Mouse (Mus musculus) intestine, postnatal 0 days (tissue): ENCODE data around the gene Dgcr2. TPM values are rescaled to one million over a fixed set of nuclear protein-coding genes. Genes with fewer than 3 reads are reported as not detected.
A peak's percentile ranks its signal among the peaks of the same experiment; 100 is the strongest.

Source experiments
- ATAC-seq: fragments of 200-750 bp; cut with Nextera tagmentation; 2 replicates; pipeline ENCODE4 v1.8.0; 2017; ENCODE audit warnings: mild to moderate bottlenecking, moderate TSS enrichment, moderate library complexity
- H3K27ac ChIP-seq: fragments of 300-500 bp; sonication (generic); 2 replicates; pipeline ENCODE4 v1.5.1; 2014; ENCODE audit warnings: mild to moderate bottlenecking, low read depth, low read length, moderate library complexity
- H3K27me3 ChIP-seq: fragments of 300-500 bp; sonication (generic); replicated peaks from 2 replicates; pipeline ENCODE4 v1.6.1; 2014; ENCODE audit warnings: low read length, mixed read lengths; ENCODE audit not compliant: control insufficient read depth, insufficient read depth
- H3K36me3 ChIP-seq: fragments of 300-500 bp; sonication (generic); 2 replicates; pipeline ENCODE4 v1.6.1; 2014; ENCODE audit warnings: mild to moderate bottlenecking, moderate library complexity; ENCODE audit not compliant: control insufficient read depth, insufficient read depth
- H3K4me1 ChIP-seq: fragments of 300-500 bp; sonication (generic); replicated peaks from 2 replicates; pipeline ENCODE4 v1.6.1; 2014; ENCODE audit warnings: antibody characterized with exemption, low read length, mixed read lengths; ENCODE audit not compliant: control insufficient read depth, insufficient read depth
- H3K4me2 ChIP-seq: fragments of 300-500 bp; sonication (generic); replicated peaks from 2 replicates; pipeline ENCODE4 v1.6.1; 2014; ENCODE audit warnings: low read depth, mild to moderate bottlenecking, moderate library complexity
- H3K4me3 ChIP-seq: fragments of 300-500 bp; sonication (generic); 2 replicates; pipeline ENCODE4 v1.5.1; 2014; ENCODE audit warnings: low read depth, low read length
- H3K9ac ChIP-seq: fragments of 300-500 bp; sonication (generic); 2 replicates; pipeline ENCODE4 v1.6.1; 2014; ENCODE audit warnings: mild to moderate bottlenecking, low read depth, low read length
- H3K9me3 ChIP-seq: fragments of 300-500 bp; sonication (generic); 2 replicates; pipeline ENCODE4 v1.6.1; 2016; ENCODE audit warnings: mixed run types; ENCODE audit not compliant: control insufficient read depth
- CTCF ChIP-seq: sonication (generic); IDR thresholded peaks from 2 replicates; pipeline ENCODE4 v1.5.1; 2016; ENCODE audit warnings: low read depth, mild to moderate bottlenecking, control low read depth, antibody characterized with exemption, moderate library complexity
- WGBS: fragments of 180-500 bp; shearing (Covaris S2); extraction: QIAGEN DNeasy Blood & Tissue Kit; methylation state at CpG from one replicate; pipeline ENCODE4 v1.1.7; 2014; 5-methylcytosine and 5-hydroxymethylcytosine counted together
- polyA plus RNA-seq: library from polyadenylated mRNA; unstranded; fragments of >200 nt; fragmentation: Nextera tagmentation; extraction: Ambion mirVana; gene quantifications from 2 replicates; pipeline ENCODE4 v1.2.1, GENCODE M21; 2015

Dgcr2 gene
- 35.0 and 35.3 TPM in 2 replicates for polyA plus RNA-seq

GRCm38 (mm10) chr16:17898462-17898861, at the start of gene Dgcr2, which contains the start of gene Tssk2:
Dgcr2 (minus strand) TSS chr16:17898562.
Tssk2 (plus strand) TSS chr16:17898637.
- ATAC-seq: no peak
- no peak for TF ChIP-seq CTCF
- no peaks in the 10 kb centered on the region for H3K4me1 ChIP-seq
- peaks cover 38% of the 10 kb centered on the region for H3K36me3 ChIP-seq
- H3K9ac ChIP-seq: no peak within 1 kb of the TSS
- no peaks in the 10 kb centered on the region for H3K9me3 ChIP-seq
- no peak within 1 kb of the TSS for H3K4me3 ChIP-seq
- H3K27me3 ChIP-seq: no peaks in the 10 kb centered on the region
- H3K27ac ChIP-seq: no peak within 1 kb of the TSS
- H3K4me2 ChIP-seq: no peak within 1 kb of the TSS
- WGBS: 89% methylated on average over 14 of the region's 14 CpGs

- no peak overlapping the region for H3K4me3 ChIP-seq
- no peaks in the 10 kb centered on the region for H3K27me3 ChIP-seq
- H3K27ac ChIP-seq: no peak overlapping the region
- H3K9me3 ChIP-seq: no peaks in the 10 kb centered on the region
- H3K36me3 ChIP-seq: no peaks in the 10 kb centered on the region
- no peaks in the 10 kb centered on the region for H3K4me1 ChIP-seq
- WGBS: 28% methylated on average over 7 of the region's 7 CpGs
- peak overlapping the region; percentile 27; the same call in 1 of the 2 replicates for H3K4me2 ChIP-seq
- no peak for TF ChIP-seq CTCF
- ATAC-seq: peak; percentile 81
- H3K9ac ChIP-seq: no peak overlapping the region
These were observed 46.9 kb upstream of the Dgcr2 start for GRCm38 (mm10) chr16:17945081-17945831.

DNA sequence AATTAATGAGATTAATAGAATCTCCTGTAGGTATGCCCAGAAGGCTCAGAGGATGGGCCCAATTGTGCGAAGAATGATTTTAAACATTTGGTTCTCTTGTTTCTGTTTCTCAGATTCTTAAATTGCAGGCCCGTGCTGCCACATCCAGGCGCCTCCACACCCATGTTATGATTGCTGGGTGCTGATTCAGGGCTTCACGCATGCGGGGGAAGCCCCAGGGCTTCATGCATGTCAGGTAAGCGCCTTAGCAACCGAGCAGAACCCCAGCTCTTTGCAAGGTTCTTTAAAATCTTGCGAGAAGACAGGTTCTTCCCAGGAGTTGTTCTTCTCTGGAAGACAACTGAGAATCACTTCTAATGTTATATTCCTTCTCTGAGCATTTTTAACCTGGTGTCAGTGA, 45.1 kb upstream of the Dgcr2 start:
- 66% methylated on average over 8 of the region's 8 CpGs for WGBS
- no peak overlapping the region for H3K4me2 ChIP-seq
- TF ChIP-seq CTCF: no peak
- no peaks in the 10 kb centered on the region for H3K36me3 ChIP-seq
- no peak overlapping the region for H3K27ac ChIP-seq
- no peak overlapping the region for H3K4me3 ChIP-seq
- H3K9me3 ChIP-seq: no peaks in the 10 kb centered on the region
- no peaks in the 10 kb centered on the region for H3K4me1 ChIP-seq
- no peak overlapping the region for H3K9ac ChIP-seq
- no peaks in the 10 kb centered on the region for H3K27me3 ChIP-seq
- ATAC-seq: no peak

DNA sequence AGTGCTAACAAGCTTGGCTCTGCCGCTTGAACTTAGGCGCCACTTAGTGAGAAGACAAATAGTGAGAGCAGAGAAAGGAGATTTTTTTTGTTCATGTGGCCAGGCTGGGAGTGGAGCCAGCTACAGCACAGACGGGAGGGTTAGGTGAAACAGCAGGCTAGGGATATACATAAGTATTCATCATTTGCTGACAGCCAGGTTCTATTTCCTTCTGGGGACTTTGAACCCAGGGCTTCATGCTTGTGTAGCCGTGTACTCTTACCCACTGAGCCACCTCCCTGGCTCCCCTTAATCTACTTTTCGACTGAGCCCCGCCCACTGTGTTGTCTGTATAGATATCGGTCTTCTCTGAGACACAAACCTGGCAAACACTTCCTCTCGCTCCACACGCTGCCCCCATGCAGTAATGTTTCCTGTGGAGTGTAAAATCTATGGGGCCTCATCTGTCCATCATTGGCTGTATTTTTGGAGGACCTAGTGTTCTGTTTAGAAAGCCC, 40.9 kb upstream of the Dgcr2 start:
- peak overlapping the region; percentile 27 for H3K4me2 ChIP-seq
- no peaks in the 10 kb centered on the region for H3K36me3 ChIP-seq
- ATAC-seq: peak; percentile 88
- H3K4me1 ChIP-seq: no peaks in the 10 kb centered on the region
- H3K4me3 ChIP-seq: no peak overlapping the region
- H3K27me3 ChIP-seq: peaks cover 13% of the 10 kb centered on the region; the same call in 1 of the 2 replicates
- no peaks in the 10 kb centered on the region for H3K9me3 ChIP-seq
- WGBS: 13% methylated on average over 9 of the region's 9 CpGs
- TF ChIP-seq CTCF: no peak
- peak overlapping the region; percentile 63 for H3K27ac ChIP-seq
- no peak overlapping the region for H3K9ac ChIP-seq

DNA sequence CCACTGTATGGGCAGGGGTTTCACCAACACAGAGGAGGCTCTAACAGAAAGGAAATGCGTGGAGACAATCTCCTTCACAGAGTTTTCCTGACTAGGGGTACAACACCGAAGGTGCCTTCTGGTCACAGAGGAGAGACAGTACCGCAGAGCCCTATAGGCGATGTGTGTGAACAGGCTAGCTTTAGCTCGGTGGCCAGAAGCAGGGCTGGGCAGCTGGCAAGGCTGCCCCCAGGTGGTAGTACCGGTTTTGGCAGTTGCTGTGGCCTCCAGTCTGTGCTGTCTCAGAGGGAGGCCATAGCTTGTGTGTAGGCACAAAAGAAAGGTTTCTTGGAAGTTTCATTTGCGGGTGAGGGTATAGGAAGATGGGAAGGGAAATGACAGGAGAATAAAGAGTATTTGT, 40.5 kb upstream of the Dgcr2 start:
- TF ChIP-seq CTCF: peak; percentile 91
- Histone ChIP-seq H3K4me2 (peak overlapping the region; percentile 27), H3K27ac (peak overlapping the region; percentile 63; the same call in 1 of the 2 replicates), H3K9me3 (no peaks in the 10 kb centered on the region), H3K36me3 (no peaks in the 10 kb centered on the region), H3K27me3 (peaks cover 13% of the 10 kb centered on the region; the same call in 1 of the 2 replicates), H3K4me3 (no peak overlapping the region), H3K4me1 (no peaks in the 10 kb centered on the region), H3K9ac (no peak overlapping the region)
- peak; percentile 94 for ATAC-seq
- WGBS: 10% methylated on average over 7 of the region's 7 CpGs

DNA sequence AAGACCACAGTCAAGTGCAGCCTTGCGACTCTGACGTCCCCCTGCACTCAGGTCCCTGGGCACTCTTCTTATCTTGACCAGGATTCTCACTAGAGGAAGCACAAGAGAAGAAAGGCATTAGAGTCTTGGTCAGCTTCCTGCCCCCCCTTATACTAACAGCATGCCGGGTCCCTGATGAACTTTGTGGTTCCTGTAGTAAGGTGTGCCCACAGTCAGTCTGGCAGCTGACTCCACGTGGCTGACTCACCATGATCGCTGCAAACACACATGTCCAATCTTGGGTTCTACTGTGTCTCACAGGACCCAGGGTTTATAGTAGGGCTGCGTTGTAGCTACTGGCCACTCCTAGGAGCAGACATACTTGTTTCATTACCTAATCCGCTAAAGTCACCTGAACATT, 39.8 kb upstream of the Dgcr2 start:
- 54% methylated on average over 7 of the region's 7 CpGs for WGBS
- Histone ChIP-seq H3K4me2 (no peak overlapping the region), H3K4me1 (no peaks in the 10 kb centered on the region), H3K27ac (no peak overlapping the region), H3K9ac (no peak overlapping the region), H3K27me3 (peaks cover 13% of the 10 kb centered on the region; the same call in 1 of the 2 replicates), H3K4me3 (no peak overlapping the region), H3K36me3 (no peaks in the 10 kb centered on the region), H3K9me3 (no peaks in the 10 kb centered on the region)
- peak; percentile 42; the same call in 1 of the 2 replicates for ATAC-seq
- TF ChIP-seq CTCF: no peak
